Mouse (Mus musculus) megakaryocyte, adult 5-6 weeks (primary cell): ENCODE data around the gene Ssu72. TPM values are rescaled to one million over a fixed set of nuclear protein-coding genes. Genes with fewer than 3 reads are reported as not detected.

ENCODE experiments used
- ATAC-seq: 2 replicates; pipeline ENCODE4 v1.8.0; 2016; ENCODE audit warnings: mild to moderate bottlenecking, inconsistent platforms; ENCODE audit not compliant: poor library complexity, severe bottlenecking
- total RNA-seq, 2 experiments: library from RNA; stranded (forward) in 1 of 2; stranded (reverse) in 1 of 2; fragments of 153-499, 151-499 nt in 1 of 2; fragments of 221-1000, 200-1000 nt in 1 of 2; gene quantifications; 2 replicates each; pipeline versions ENCODE4 v1.2.3 to v1.2.4; 2015 to 2017

Ssu72 gene
- total RNA-seq, 2 experiments from 2014 or later, result 132 to 133 TPM

GRCm38 (mm10) chr4:155776704-155777335, 72.2 kb downstream of the Ssu72 start:
- ATAC-seq, result no peak

- ATAC-seq, result no peak
Observed at GRCm38 (mm10) chr4:155777816-155778215, 73.2 kb downstream of the Ssu72 start.

GRCm38 (mm10) chr4:155779498-155779897, 74.9 kb downstream of the Ssu72 start:
- ATAC-seq, result no peak

- ATAC-seq, result no peak
Observed at GRCm38 (mm10) chr4:155780895-155781294, 76.3 kb downstream of the Ssu72 start.

Other genes with a start within 250 kb of the Ssu72 start
- gene Tmem52, start 235.7 kb upstream of the Ssu72 start, total RNA-seq (2015), result not detected in 2 replicates
- not detected in 2 replicates for gene Tmem52, start 235.7 kb upstream of the Ssu72 start, total RNA-seq (2017)
- 244 and 278 TPM in 2 replicates for gene Gnb1, start 213.4 kb upstream of the Ssu72 start, total RNA-seq (2015)
- gene Gnb1, start 213.4 kb upstream of the Ssu72 start, total RNA-seq (2017), result 158 and 180 TPM in 2 replicates
- gene Nadk, start 142.4 kb upstream of the Ssu72 start, total RNA-seq (2015), result 205 and 220 TPM in 2 replicates
- gene Nadk, start 142.4 kb upstream of the Ssu72 start, total RNA-seq (2017), result 180 and 208 TPM in 2 replicates
- 10.1 and 18.8 TPM in 2 replicates for gene Slc35e2, start 103.4 kb upstream of the Ssu72 start, total RNA-seq (2015)
- 8.7 and 12.8 TPM in 2 replicates for gene Slc35e2, start 103.4 kb upstream of the Ssu72 start, total RNA-seq (2017)
- gene Cdk11b, start 79.9 kb upstream of the Ssu72 start, total RNA-seq (2015), result 43.2 and 57.8 TPM in 2 replicates
- gene Cdk11b, start 79.9 kb upstream of the Ssu72 start, total RNA-seq (2017), result 48.1 and 81.5 TPM in 2 replicates
- gene Gm10563, start 59.4 kb upstream of the Ssu72 start, total RNA-seq (2015), result not detected in 2 replicates
- not detected in 2 replicates for gene Gm10563, start 59.4 kb upstream of the Ssu72 start, total RNA-seq (2017)
- gene Mmp23, start 51.4 kb upstream of the Ssu72 start, total RNA-seq (2015), result 0.18 and 0.20 TPM in 2 replicates
- 0.22 and 0.94 TPM in 2 replicates for gene Mmp23, start 51.4 kb upstream of the Ssu72 start, total RNA-seq (2017)
- gene Mib2, start 35.6 kb upstream of the Ssu72 start, total RNA-seq (2015), result 5.9 and 6.4 TPM in 2 replicates
- gene Mib2, start 35.6 kb upstream of the Ssu72 start, total RNA-seq (2017), result 23.5 and 29.0 TPM in 2 replicates
- 0.55 and 0.71 TPM in 2 replicates for gene Fndc10, start 10.5 kb upstream of the Ssu72 start, total RNA-seq (2015)
- gene Fndc10, start 10.5 kb upstream of the Ssu72 start, total RNA-seq (2017), result 0.26 and 0.45 TPM in 2 replicates
- 0.09 and 0.30 TPM in 2 replicates for gene Tmem240, start 30.0 kb downstream of the Ssu72 start, total RNA-seq (2015)
- 0.18 TPM in 1 of 2 replicates, not detected in the other for gene Tmem240, start 30.0 kb downstream of the Ssu72 start, total RNA-seq (2017)
- 13.5 and 14.1 TPM in 2 replicates for gene Atad3a, start 56.3 kb downstream of the Ssu72 start, total RNA-seq (2015)
- 17.8 and 22.9 TPM in 2 replicates for gene Atad3a, start 56.3 kb downstream of the Ssu72 start, total RNA-seq (2017)
- gene Vwa1, start 69.9 kb downstream of the Ssu72 start, total RNA-seq (2015), result not detected in 2 replicates
- 0.20 TPM in 1 of 2 replicates, not detected in the other for gene Vwa1, start 69.9 kb downstream of the Ssu72 start, total RNA-seq (2017)
- 0.07 TPM in 1 of 2 replicates, not detected in the other for gene Tmem88b, start 81.1 kb downstream of the Ssu72 start, total RNA-seq (2015)
- not detected in 2 replicates for gene Tmem88b, start 81.1 kb downstream of the Ssu72 start, total RNA-seq (2017)
- gene Ankrd65, start 85.6 kb downstream of the Ssu72 start, total RNA-seq (2015), result not detected in 2 replicates
- not detected in 2 replicates for gene Ankrd65, start 85.6 kb downstream of the Ssu72 start, total RNA-seq (2017)
- 131 and 139 TPM in 2 replicates for gene Mrpl20, start 98.1 kb downstream of the Ssu72 start, total RNA-seq (2015)
- 49.5 and 50.2 TPM in 2 replicates for gene Mrpl20, start 98.1 kb downstream of the Ssu72 start, total RNA-seq (2017)
- 65.8 and 69.8 TPM in 2 replicates for gene Ccnl2, start 107.7 kb downstream of the Ssu72 start, total RNA-seq (2015)
- 93.7 and 95.6 TPM in 2 replicates for gene Ccnl2, start 107.7 kb downstream of the Ssu72 start, total RNA-seq (2017)
- 99.7 and 101 TPM in 2 replicates for gene Aurkaip1, start 126.5 kb downstream of the Ssu72 start, total RNA-seq (2015)
- 131 and 143 TPM in 2 replicates for gene Aurkaip1, start 126.5 kb downstream of the Ssu72 start, total RNA-seq (2017)
- gene Mxra8, start 134.9 kb downstream of the Ssu72 start, total RNA-seq (2015), result not detected in 2 replicates
- 1.2 TPM in 2 replicates for gene Mxra8, start 134.9 kb downstream of the Ssu72 start, total RNA-seq (2017)
- 9.8 and 10.8 TPM in 2 replicates for gene Dvl1, start 142.6 kb downstream of the Ssu72 start, total RNA-seq (2015)
- gene Dvl1, start 142.6 kb downstream of the Ssu72 start, total RNA-seq (2017), result 10.5 and 11.3 TPM in 2 replicates
- 0.93 and 1.4 TPM in 2 replicates for gene Tas1r3, start 158.6 kb downstream of the Ssu72 start, total RNA-seq (2015)
- gene Tas1r3, start 158.6 kb downstream of the Ssu72 start, total RNA-seq (2017), result 0.66 and 1.1 TPM in 2 replicates
- 9.1 and 11.7 TPM in 2 replicates for gene Cptp, start 164.6 kb downstream of the Ssu72 start, total RNA-seq (2015)
- 8.8 and 14.1 TPM in 2 replicates for gene Cptp, start 164.6 kb downstream of the Ssu72 start, total RNA-seq (2017)
- 35.0 and 40.9 TPM in 2 replicates for gene Ints11, start 164.7 kb downstream of the Ssu72 start, total RNA-seq (2015)
- 22.0 and 23.0 TPM in 2 replicates for gene Ints11, start 164.7 kb downstream of the Ssu72 start, total RNA-seq (2017)
- gene Pusl1, start 187.0 kb downstream of the Ssu72 start, total RNA-seq (2015), result 11.4 and 14.1 TPM in 2 replicates
- gene Pusl1, start 187.0 kb downstream of the Ssu72 start, total RNA-seq (2017), result 8.9 and 11.5 TPM in 2 replicates
- 19.4 and 22.3 TPM in 2 replicates for gene Acap3, start 187.0 kb downstream of the Ssu72 start, total RNA-seq (2015)
- gene Acap3, start 187.0 kb downstream of the Ssu72 start, total RNA-seq (2017), result 18.0 and 23.7 TPM in 2 replicates
- gene Ube2j2, start 239.0 kb downstream of the Ssu72 start, total RNA-seq (2015), result 65.3 and 67.7 TPM in 2 replicates
- 91.4 and 101 TPM in 2 replicates for gene Ube2j2, start 239.0 kb downstream of the Ssu72 start, total RNA-seq (2017)